Mouse (Mus musculus) lung, embryonic 15.5 days (tissue): ENCODE measurements around the gene Frmd8. TPM values are rescaled to one million over a fixed set of nuclear protein-coding genes. Genes with fewer than 3 reads are reported as not detected.

Experiments
- ATAC-seq: fragments of 200-750 bp; cut with Nextera tagmentation; 2 replicates; pipeline ENCODE4 v1.8.0; 2017; ENCODE audit warnings: moderate number of reproducible peaks, borderline replicate concordance; ENCODE audit not compliant: low FRiP score, low TSS enrichment; ENCODE audit errors: extremely low read depth
- H3K27ac ChIP-seq: fragments of 300-500 bp; sonication (generic); 2 replicates; pipeline ENCODE4 v1.5.1; 2015; ENCODE audit warnings: moderate library complexity, mild to moderate bottlenecking, inconsistent platforms
- H3K27me3 ChIP-seq: fragments of 300-500 bp; sonication (generic); 2 replicates; pipeline ENCODE4 v1.6.1; 2015; ENCODE audit warnings: inconsistent platforms
- H3K36me3 ChIP-seq: fragments of 300-500 bp; sonication (generic); 2 replicates; pipeline ENCODE4 v1.6.1; 2015; ENCODE audit warnings: inconsistent platforms
- H3K4me1 ChIP-seq: fragments of 300-500 bp; sonication (generic); 2 replicates; pipeline ENCODE4 v1.6.1; 2015; ENCODE audit warnings: inconsistent platforms
- H3K4me2 ChIP-seq: fragments of 300-500 bp; sonication (generic); 2 replicates; pipeline ENCODE4 v1.6.1; 2015; ENCODE audit warnings: inconsistent platforms, mild to moderate bottlenecking, moderate library complexity
- H3K4me3 ChIP-seq: fragments of 300-500 bp; sonication (generic); 2 replicates; pipeline ENCODE4 v1.5.1; 2015; ENCODE audit warnings: mild to moderate bottlenecking, inconsistent platforms
- H3K9ac ChIP-seq: fragments of 300-500 bp; sonication (generic); 2 replicates; pipeline ENCODE4 v1.6.1; 2015; ENCODE audit warnings: inconsistent platforms
- H3K9me3 ChIP-seq: fragments of 300-500 bp; sonication (generic); 2 replicates; pipeline ENCODE4 v1.6.1; 2016; ENCODE audit warnings: inconsistent platforms
- WGBS: fragments of 180-500 bp; shearing (Covaris S2); methylation state at CpG from one replicate; pipeline ENCODE4 v1.1.7; 2015; 5-methylcytosine and 5-hydroxymethylcytosine counted together
- polyA plus RNA-seq: library from polyadenylated mRNA; unstranded; fragments of >200 nt; fragmentation: Nextera tagmentation; extraction: Ambion mirVana; gene quantifications from 2 replicates; pipeline ENCODE4 v1.2.1, GENCODE M21; 2015

Frmd8 gene
- polyA plus RNA-seq, 1 experiment from 2014 or later = 53.0 TPM

GRCm38 (mm10) chr19:5864710-5865398, 10.2 kb downstream of the Frmd8 start:
- WGBS = 88% methylated on average over 20 of the region's 20 CpGs
- no peak for ATAC-seq
- H3K9me3 ChIP-seq = no peaks in the 10 kb centered on the region
- H3K27ac ChIP-seq = no peak overlapping the region
- H3K9ac ChIP-seq = no peak overlapping the region
- H3K27me3 ChIP-seq = no peaks in the 10 kb centered on the region
- H3K4me1 ChIP-seq = 0 out of 2 replicates have a peak, but pooled peaks cover 2% of the 10 kb centered on the region
- no peak overlapping the region for H3K4me3 ChIP-seq
- H3K4me2 ChIP-seq = no peak overlapping the region
- H3K36me3 ChIP-seq = peaks cover 98% of the 10 kb centered on the region

GRCm38 (mm10) chr19:5863776-5864175, 11.3 kb downstream of the Frmd8 start:
- H3K27ac ChIP-seq = no peak overlapping the region
- H3K4me3 ChIP-seq = no peak overlapping the region
- peaks cover 99% of the 10 kb centered on the region for H3K36me3 ChIP-seq
- no peaks in the 10 kb centered on the region for H3K27me3 ChIP-seq
- ATAC-seq = no peak
- no peaks in the 10 kb centered on the region for H3K9me3 ChIP-seq
- no peaks in the 10 kb centered on the region for H3K4me1 ChIP-seq
- H3K9ac ChIP-seq = no peak overlapping the region
- WGBS = 94% methylated on average over 5 of the region's 5 CpGs
- H3K4me2 ChIP-seq = no peak overlapping the region

- Histone ChIP-seq H3K9me3 (no peaks in the 10 kb centered on the region), H3K4me3 (no peak overlapping the region), H3K27ac (no peak overlapping the region), H3K4me2 (no peak overlapping the region), H3K27me3 (no peaks in the 10 kb centered on the region), H3K4me1 (no peaks in the 10 kb centered on the region), H3K9ac (no peak overlapping the region), H3K36me3 (peaks cover 97% of the 10 kb centered on the region)
- 97% methylated on average over 14 of the region's 14 CpGs for WGBS
- ATAC-seq = no peak
Observed at GRCm38 (mm10) chr19:5862335-5863085, 12.6 kb downstream of the Frmd8 start.

- Histone ChIP-seq H3K4me2 (no peak overlapping the region), H3K27ac (no peak overlapping the region), H3K4me3 (no peak overlapping the region), H3K9me3 (no peaks in the 10 kb centered on the region), H3K4me1 (peaks cover 8% of the 10 kb centered on the region), H3K36me3 (peaks cover 73% of the 10 kb centered on the region), H3K27me3 (no peaks in the 10 kb centered on the region), H3K9ac (no peak overlapping the region)
- no peak for ATAC-seq
- WGBS = 89% methylated on average over 9 of the region's 9 CpGs
Observed at GRCm38 (mm10) chr19:5856604-5857003, 18.5 kb downstream of the Frmd8 start.

GRCm38 (mm10) chr19:5852035-5852722, 22.9 kb downstream of the Frmd8 start:
- Histone ChIP-seq H3K4me3 (no peak overlapping the region), H3K4me2 (no peak overlapping the region), H3K9me3 (no peaks in the 10 kb centered on the region), H3K27ac (peak overlapping the region; percentile 39), H3K4me1 (peaks cover 43% of the 10 kb centered on the region), H3K9ac (peak overlapping the region; percentile 11; the same call in 1 of the 2 replicates), H3K27me3 (no peaks in the 10 kb centered on the region), H3K36me3 (peaks cover 35% of the 10 kb centered on the region)
- 70% methylated on average over 12 of the region's 12 CpGs for WGBS
- no peak for ATAC-seq

GRCm38 (mm10) chr19:5851481-5851971, 23.5 kb downstream of the Frmd8 start:
- Histone ChIP-seq H3K4me1 (peaks cover 48% of the 10 kb centered on the region), H3K27me3 (no peaks in the 10 kb centered on the region), H3K36me3 (peaks cover 31% of the 10 kb centered on the region), H3K9me3 (no peaks in the 10 kb centered on the region), H3K9ac (0 out of 2 replicates have a peak overlapping the region, but pooled peaks have one; percentile 10), H3K27ac (peak overlapping the region; percentile 39), H3K4me2 (no peak overlapping the region; the same call in 1 of the 2 replicates), H3K4me3 (no peak overlapping the region)
- 59% methylated on average over 5 of the region's 5 CpGs for WGBS
- no peak for ATAC-seq

- WGBS = 74% methylated on average over 3 of the region's 3 CpGs
- H3K9me3 ChIP-seq = no peaks in the 10 kb centered on the region
- H3K4me1 ChIP-seq = peaks cover 48% of the 10 kb centered on the region
- H3K36me3 ChIP-seq = peaks cover 25% of the 10 kb centered on the region
- no peaks in the 10 kb centered on the region for H3K27me3 ChIP-seq
- H3K27ac ChIP-seq = no peak overlapping the region
- ATAC-seq = no peak
- H3K4me2 ChIP-seq = no peak overlapping the region
- H3K4me3 ChIP-seq = no peak overlapping the region
- no peak overlapping the region for H3K9ac ChIP-seq
Observed at GRCm38 (mm10) chr19:5850860-5851259, 24.2 kb downstream of the Frmd8 start.

- H3K27ac ChIP-seq = peak overlapping the region; percentile 99
- H3K9ac ChIP-seq = 0 out of 2 replicates have a peak overlapping the region, but pooled peaks have one; percentile 33
- H3K4me2 ChIP-seq = peak overlapping the region; percentile 21; the same call in 1 of the 2 replicates
- peak; percentile 23; the same call in 1 of the 2 replicates for ATAC-seq
- no peaks in the 10 kb centered on the region for H3K27me3 ChIP-seq
- H3K4me1 ChIP-seq = peaks cover 54% of the 10 kb centered on the region
- H3K4me3 ChIP-seq = no peak overlapping the region
- WGBS = 24% methylated on average over 11 of the region's 11 CpGs
- peaks cover 20% of the 10 kb centered on the region for H3K36me3 ChIP-seq
- H3K9me3 ChIP-seq = no peaks in the 10 kb centered on the region
Observed at GRCm38 (mm10) chr19:5849843-5850527, 25.1 kb downstream of the Frmd8 start.

GRCm38 (mm10) chr19:5848826-5849672, 26.0 kb downstream of the Frmd8 start:
- 30% methylated on average over 13 of the region's 13 CpGs for WGBS
- ATAC-seq = no peak
- Histone ChIP-seq H3K9me3 (no peaks in the 10 kb centered on the region), H3K36me3 (peaks cover 18% of the 10 kb centered on the region), H3K4me1 (peaks cover 64% of the 10 kb centered on the region), H3K4me3 (peak overlapping the region; percentile 7), H3K27ac (peak overlapping the region; percentile 99), H3K4me2 (peak overlapping the region; percentile 70), H3K27me3 (no peaks in the 10 kb centered on the region), H3K9ac (peak overlapping the region; percentile 33)

GRCm38 (mm10) chr19:5848032-5848825, 26.8 kb downstream of the Frmd8 start:
- 29% methylated on average over 14 of the region's 14 CpGs for WGBS

More at GRCm38 (mm10) chr19:5848032-5848825, 26.8 kb downstream of the Frmd8 start:
- peak overlapping the region; percentile 33 for H3K9ac ChIP-seq
- peak overlapping the region; percentile 7 for H3K4me3 ChIP-seq
- no peaks in the 10 kb centered on the region for H3K27me3 ChIP-seq
- no peaks in the 10 kb centered on the region for H3K9me3 ChIP-seq
- H3K27ac ChIP-seq = peak overlapping the region; percentile 99
- H3K4me2 ChIP-seq = peak overlapping the region; percentile 70
- ATAC-seq = no peak
- peaks cover 72% of the 10 kb centered on the region for H3K4me1 ChIP-seq
- H3K36me3 ChIP-seq = peaks cover 17% of the 10 kb centered on the region
